In the genomic region with DNA sequence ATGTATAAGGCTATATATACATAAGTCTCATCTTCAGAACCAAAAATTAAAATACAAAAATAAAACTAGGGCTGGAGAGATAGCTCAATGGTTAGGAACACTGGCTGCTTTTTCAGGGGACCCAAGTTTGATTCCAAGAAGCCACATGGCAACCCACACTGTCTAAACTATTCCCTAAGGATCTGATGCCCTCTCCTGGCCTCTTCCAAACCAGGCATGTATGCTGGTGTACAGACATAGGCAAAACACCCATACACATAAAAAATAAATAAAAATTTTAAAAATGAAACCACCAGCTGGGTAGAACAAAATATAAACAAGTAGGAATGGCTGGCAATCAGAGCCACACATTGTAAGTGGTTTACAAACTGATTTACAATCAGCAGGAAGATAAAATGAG, we compare ENCODE assay signal across 26 mouse cellular contexts. TPM values are rescaled to one million over a fixed set of nuclear protein-coding genes. Genes with fewer than 3 reads are reported as not detected.
DNase-seq lines count a peak whose midpoint lies in the region; ATAC-seq and TF ChIP-seq lines count a peak whose summit lies in the region.
"Had no signal": no experiment of that assay in that cellular context is flagged by ENCODE, and none has a peak within 500 bp of the region (broad histone marks: within the 10 kb centered on the region; RNA-seq: fewer than 3 reads in every experiment).

No protein-coding gene starts in this region.

- no peaks in the 10 kb centered on the region for H3K27me3 ChIP-seq in heart, postnatal 0 days (ENCODE audit: control insufficient read depth, insufficient read depth, low read length)
- no peaks in the 10 kb centered on the region for H3K27me3 ChIP-seq in liver, postnatal 0 days (ENCODE audit: insufficient read depth, low read length)
- no peaks in the 10 kb centered on the region for H3K27me3 ChIP-seq in liver, embryonic 11.5 days (replicated peaks; ENCODE audit: control insufficient read depth, insufficient read depth, low read length)
- H3K27me3 ChIP-seq in MEL (ENCODE audit: control insufficient read depth in 1 of 2, insufficient read depth in 2 of 2, low read length in 2 of 2) = no peaks in the 10 kb centered on the region
- H3K27me3 ChIP-seq: CH12.LX; forebrain, embryonic 13.5 days; hindbrain, embryonic 12.5 days; intestine, embryonic 15.5 days; liver, embryonic 15.5 days; midbrain, embryonic 15.5 days; Patski had no signal

- H3K9ac ChIP-seq in heart, postnatal 0 days (replicated peaks; ENCODE audit: low read depth, low read length) = no peak overlapping the region
- no peak overlapping the region for H3K9ac ChIP-seq in liver, postnatal 0 days (replicated peaks)
- H3K9ac ChIP-seq in liver, embryonic 11.5 days (ENCODE audit: low read depth, low read length) = no peak overlapping the region
- no peak overlapping the region for H3K9ac ChIP-seq in MEL (ENCODE audit: control insufficient read depth, low read depth, low read length, poor library complexity, severe bottlenecking)
- H3K9ac ChIP-seq: forebrain, embryonic 13.5 days; hindbrain, embryonic 12.5 days; intestine, embryonic 15.5 days; liver, embryonic 15.5 days; midbrain, embryonic 15.5 days had no signal

- no peak for TF ChIP-seq EP300 in heart, postnatal 0 days (IDR thresholded peaks at IDR 0.05; ENCODE audit: low read depth)
- no peak for TF ChIP-seq EP300 in liver, postnatal 0 days (IDR thresholded peaks at IDR 0.05; ENCODE audit: low read depth)
- no peak for TF ChIP-seq EP300 in MEL (IDR thresholded peaks at IDR 0.05; ENCODE audit: low read depth in 1 of 2, low read length in 2 of 2)

- peak; percentile 22; the same call in 1 of the 2 replicates for TF ChIP-seq CTCF in heart, postnatal 0 days (IDR thresholded peaks at IDR 0.05; ENCODE audit: low read depth)
- 0 out of 2 replicates have a peak, but pooled peaks have one; percentile 7 for TF ChIP-seq CTCF in liver, postnatal 0 days (IDR thresholded peaks at IDR 0.05; ENCODE audit: low read depth)
- TF ChIP-seq CTCF in MEL (IDR thresholded peaks at IDR 0.05 in 2 of 3, conservative IDR thresholded peaks at IDR 0.05 in 1 of 3; ENCODE audit: control insufficient read depth in 1 of 3, insufficient read depth in 1 of 3, low read depth in 2 of 3, low read length in 3 of 3, poor library complexity in 1 of 3, severe bottlenecking in 1 of 3) = no peak

- ATAC-seq in heart, postnatal 0 days (ENCODE audit: insufficient read depth, low read depth) = no peak
- no peak for ATAC-seq in liver, postnatal 0 days
- ATAC-seq in liver, embryonic 11.5 days (replicated peaks; ENCODE audit: low FRiP score) = no peak
- ATAC-seq: forebrain, embryonic 13.5 days; hindbrain, postnatal 0 days; intestine, embryonic 15.5 days; midbrain, embryonic 15.5 days; Patski had no signal

- H3K27ac ChIP-seq in heart, postnatal 0 days (ENCODE audit: low read depth) = no peak overlapping the region
- H3K27ac ChIP-seq in liver, postnatal 0 days (ENCODE audit: low read depth) = no peak overlapping the region
- no peak overlapping the region for H3K27ac ChIP-seq in liver, embryonic 11.5 days (ENCODE audit: low read depth, low read length)
- H3K27ac ChIP-seq in MEL (ENCODE audit: control insufficient read depth, low read depth, low read length) = no peak overlapping the region
- H3K27ac ChIP-seq: forebrain, embryonic 13.5 days; hindbrain, embryonic 12.5 days; hindbrain, postnatal 0 days; intestine, embryonic 15.5 days; liver, embryonic 15.5 days; midbrain, embryonic 15.5 days had no signal

- H3K4me3 ChIP-seq in heart, postnatal 0 days (ENCODE audit: low read depth, low read length) = no peak overlapping the region
- no peak overlapping the region for H3K4me3 ChIP-seq in liver, postnatal 0 days (ENCODE audit: low read depth, low read length)
- no peak overlapping the region for H3K4me3 ChIP-seq in liver, embryonic 11.5 days (ENCODE audit: low read depth, low read length)
- H3K4me3 ChIP-seq in MEL (ENCODE audit: control insufficient read depth in 1 of 2, insufficient read depth in 1 of 2, low read depth in 2 of 2, low read length in 2 of 2) = no peak overlapping the region
- H3K4me3 ChIP-seq: forebrain, embryonic 13.5 days; hindbrain, embryonic 12.5 days; intestine, embryonic 15.5 days; liver, embryonic 15.5 days; midbrain, embryonic 15.5 days had no signal

- TF ChIP-seq RAD21 in MEL (IDR thresholded peaks at IDR 0.05; ENCODE audit: low read depth, low read length) = no peak

- no peaks in the 10 kb centered on the region for H3K79me2 ChIP-seq in MEL (ENCODE audit: control insufficient read depth, insufficient read depth, low read length, poor library complexity)

- H3K4me2 ChIP-seq in heart, postnatal 0 days (ENCODE audit: low read depth, low read length) = no peak overlapping the region
- H3K4me2 ChIP-seq in liver, postnatal 0 days (ENCODE audit: low read depth, low read length) = no peak overlapping the region
- H3K4me2 ChIP-seq in liver, embryonic 11.5 days = no peak overlapping the region
- H3K4me2 ChIP-seq: forebrain, embryonic 13.5 days; hindbrain, embryonic 12.5 days; intestine, embryonic 15.5 days; liver, embryonic 15.5 days; midbrain, embryonic 15.5 days had no signal

- H3K36me3 ChIP-seq in heart, postnatal 0 days (replicated peaks; ENCODE audit: control insufficient read depth, insufficient read depth, low read length) = peaks cover 38% of the 10 kb centered on the region
- peaks cover 15% of the 10 kb centered on the region for H3K36me3 ChIP-seq in liver, postnatal 0 days (replicated peaks; ENCODE audit: insufficient read depth, low read length)
- 0 out of 2 replicates have a peak, but pooled peaks cover 2% of the 10 kb centered on the region for H3K36me3 ChIP-seq in liver, embryonic 11.5 days (ENCODE audit: control insufficient read depth, insufficient read depth, low read length)
- peaks cover 2 to 21% of the 10 kb centered on the region in 2 experiments for H3K36me3 ChIP-seq in MEL (ENCODE audit: control insufficient read depth in 1 of 2, insufficient read depth in 2 of 2, low read length in 2 of 2)

- intact Hi-C loops in heart, postnatal 36 days (cut with DNase I) = loop anchor here (10.0 kb wide), 1 partner anchor 254 kb away; no protein-coding TSS in a partner anchor

- no peaks in the 10 kb centered on the region for H3K9me3 ChIP-seq in heart, postnatal 0 days (replicated peaks; ENCODE audit: control insufficient read depth, low read length)
- H3K9me3 ChIP-seq in liver, postnatal 0 days (ENCODE audit: low read length) = no peaks in the 10 kb centered on the region
- no peaks in the 10 kb centered on the region for H3K9me3 ChIP-seq in liver, embryonic 11.5 days (ENCODE audit: control insufficient read depth, low read length)
- H3K9me3 ChIP-seq in MEL (replicated peaks; ENCODE audit: insufficient read depth, low read length) = no peaks in the 10 kb centered on the region
- H3K9me3 ChIP-seq: forebrain, embryonic 13.5 days; hindbrain, embryonic 12.5 days; intestine, embryonic 15.5 days; liver, embryonic 15.5 days; midbrain, embryonic 15.5 days had no signal

- no peak for TF ChIP-seq POLR2A in MEL (IDR thresholded peaks at IDR 0.05; ENCODE audit: control insufficient read depth in 1 of 2, insufficient read depth in 1 of 2, low read depth in 1 of 2, low read length in 2 of 2, poor library complexity in 1 of 2)

- H3K4me1 ChIP-seq in heart, postnatal 0 days (ENCODE audit: control insufficient read depth, insufficient read depth) = no peaks in the 10 kb centered on the region
- no peaks in the 10 kb centered on the region for H3K4me1 ChIP-seq in liver, postnatal 0 days (ENCODE audit: insufficient read depth)
- H3K4me1 ChIP-seq in liver, embryonic 11.5 days (replicated peaks; ENCODE audit: control insufficient read depth, insufficient read depth, low read length) = no peaks in the 10 kb centered on the region
- H3K4me1 ChIP-seq in MEL (ENCODE audit: control insufficient read depth in 1 of 2, insufficient read depth in 2 of 2, low read length in 2 of 2) = no peaks in the 10 kb centered on the region
- H3K4me1 ChIP-seq: forebrain, embryonic 13.5 days; hindbrain, embryonic 12.5 days; intestine, embryonic 15.5 days; liver, embryonic 15.5 days; midbrain, embryonic 15.5 days had no signal

- DNase-seq in heart, postnatal 0 days (ENCODE audit: low spot score) = no peak
- DNase-seq in heart, postnatal 36 days = no peak
- DNase-seq in liver, postnatal 0 days = no peak
- no peak for DNase-seq in liver, embryonic 11.5 days (ENCODE audit: low spot score)
- DNase-seq in MEL (ENCODE audit: low read depth, low spot score) (no peak), adipocyte (ENCODE audit: low spot score) (peak; percentile 3)
- no peak for DNase-seq in urinary bladder, postnatal 36 days (ENCODE audit: low spot score in 2 of 2)
- DNase-seq in yolk sac, embryonic 10.5 days (ENCODE audit: low spot score) = no peak
- DNase-seq: adrenal gland, postnatal 25 days; cerebellum, adult 2 months; cerebellum, postnatal 14 days; kidney, adult 9 months; kidney, postnatal 25 days; layer of hippocampus, postnatal 36 days; liver; right cerebral cortex, postnatal 25 days; thymus, adult 2 months; thymus, postnatal 4 days had no signal

TF ChIP-seq in MEL, 35 proteins besides CTCF, POLR2A, EP300 and RAD21:
- TF ChIP-seq E2F4 (IDR thresholded peaks at IDR 0.05; ENCODE audit: borderline replicate concordance, low read depth, low read length) (no peak), RCOR1 (IDR thresholded peaks at IDR 0.05; ENCODE audit: low read depth, low read length) (peak; percentile 67; the same call in 1 of the 2 replicates)

RNA-seq across cellular contexts. Expression of gene Emsy, which starts 48.1 kb away (rescaled TPM):
- total RNA-seq in heart, postnatal 0 days (2014; rRNA removed; ENCODE audit: low replicate concordance) = 20.1 and 33.2 TPM in 2 replicates
- polyA plus RNA-seq in heart, postnatal 0 days (2015; fragmentation: Nextera tagmentation; extraction: Ambion mirVana) = 8.8 and 9.1 TPM in 2 replicates
- total RNA-seq in heart, postnatal 36 days (2021) = 10 to 100 TPM; 25.3 to 27.3 TPM
- polyA plus RNA-seq in liver, postnatal 0 days (2015; fragmentation: Nextera tagmentation; extraction: Ambion mirVana) = 3.4 and 3.7 TPM in 2 replicates
- polyA plus RNA-seq in liver, embryonic 11.5 days (2014; fragmentation: Nextera tagmentation; extraction: Ambion mirVana) = 26.2 and 27.8 TPM in 2 replicates
- 10.2 and 10.9 TPM in 2 replicates for total RNA-seq in MEL (2012; rRNA removed)
- 10 to 100 TPM in 1 of 2 experiments, not detected in 1; 24.1 TPM for polyA plus RNA-seq in MEL (2012; ENCODE audit: insufficient read depth in 1 of 2, insufficient read length in 2 of 2, low read depth in 1 of 2, low replicate concordance in 2 of 2, missing spikeins in 1 of 2)

Comparison
In these comparisons a context has a peak if more than half of its experiments do, and no peak if none do; other contexts are left out.
1. CTCF ChIP-seq: peak in heart, postnatal 0 days (single experiment) and liver, postnatal 0 days (single experiment); none in MEL (0 of 3).